Mouse (Mus musculus) lung, postnatal 25 days (tissue): ENCODE results near the gene Timm50.

ENCODE experiments used
- DNase-seq: peaks from one replicate; pipeline ENCODE4 v3.0.0; 2022; ENCODE audit warnings: low spot score

Gene Timm50

DNA sequence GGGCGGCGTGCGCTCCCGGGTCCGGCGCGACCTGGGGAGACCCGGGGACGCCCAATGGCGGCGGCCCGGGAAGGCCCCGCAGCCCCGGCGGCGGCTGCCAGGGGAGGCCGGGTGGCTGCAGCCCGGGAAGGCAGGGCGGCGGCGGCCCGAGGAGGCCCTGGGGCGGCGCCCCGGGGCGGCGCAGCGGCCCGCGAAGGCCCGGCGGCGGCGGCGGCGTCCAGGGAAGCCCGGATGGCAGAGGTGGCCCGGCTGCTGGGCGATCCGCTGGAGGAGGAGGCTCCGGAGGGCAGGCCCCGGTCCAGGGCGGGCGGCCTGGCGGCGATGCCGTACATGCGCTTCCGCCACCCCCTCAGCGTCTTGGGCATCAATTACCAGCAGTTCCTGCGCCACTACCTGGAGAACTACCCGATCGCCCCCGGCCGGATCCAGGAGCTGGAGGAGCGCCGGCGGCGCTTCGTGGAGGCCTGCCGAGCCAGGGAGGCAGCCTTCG, 43.8 kb downstream of the Timm50 start:
- peak; percentile 27 for DNase-seq

DNA sequence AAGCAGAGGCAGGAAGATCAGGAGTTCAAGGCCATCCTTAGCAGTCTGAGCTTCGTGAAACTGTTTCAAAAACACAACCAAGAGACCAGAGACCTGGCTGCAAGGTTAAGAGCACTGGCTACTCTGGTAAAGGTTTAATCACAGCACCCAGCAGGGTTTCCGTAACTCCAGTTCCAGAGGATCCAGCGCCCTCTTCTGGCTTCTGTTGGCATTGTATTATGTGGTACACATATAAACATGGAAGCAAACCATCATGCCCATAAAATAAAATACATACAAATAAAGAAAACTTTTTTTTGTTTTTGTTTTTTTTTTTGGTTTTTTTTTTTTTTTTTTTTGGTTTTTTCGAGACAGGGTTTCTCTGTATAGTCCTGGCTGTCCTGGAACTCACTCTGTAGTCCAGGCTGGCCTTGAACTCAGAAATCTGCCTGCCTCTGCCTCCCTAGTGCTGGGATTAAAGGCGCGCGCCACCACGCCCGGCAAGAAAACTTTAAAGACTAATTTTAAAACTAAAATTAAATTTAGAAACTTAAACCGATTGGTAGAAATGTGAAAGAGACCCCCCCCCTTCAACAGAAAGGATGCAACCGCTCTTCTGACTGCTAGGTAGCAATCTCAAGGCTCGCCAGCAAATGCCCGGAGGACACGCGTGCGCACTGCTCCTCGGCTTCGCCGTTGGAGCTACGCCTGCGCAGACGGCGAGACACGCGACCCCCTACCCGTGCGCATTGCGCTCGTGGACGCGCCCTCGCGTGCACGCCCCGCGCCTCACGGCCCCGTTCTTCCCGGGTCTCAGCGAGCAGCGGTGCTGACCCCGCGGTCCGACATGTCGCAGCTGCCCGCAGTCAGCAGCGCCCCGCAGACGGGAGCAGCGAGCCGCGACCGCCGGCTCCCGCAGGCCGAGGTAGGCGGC, 44.5 kb downstream of the Timm50 start, which contains the start of gene Eid2:
TSS of gene Eid2 (plus strand) at position 753 of the 913 bp plus-strand sequence.
- peak; percentile 75 for DNase-seq

GRCm38 (mm10) chr7:28265391-28265790, 46.5 kb downstream of the Timm50 start:
- DNase-seq: no peak

- peak; percentile 54 for DNase-seq
Observed at GRCm38 (mm10) chr7:28263786-28264185, 48.1 kb downstream of the Timm50 start.

GRCm38 (mm10) chr7:28262861-28263260, 49.0 kb downstream of the Timm50 start:
- no peak for DNase-seq
